Mouse (Mus musculus) neural tube, embryonic 10.5 days (tissue): ENCODE measurements at regions not wholly inside any gene's neighbourhood (a gene's known extent, or its start where the extent isn't known, plus 50 kb on each side); places are given as distances from the start of the nearest gene placed in this dataset.
A peak's percentile ranks its signal among the peaks of the same experiment; 100 is the strongest.

ENCODE experiments used
- DNase-seq: peaks from one replicate; pipeline ENCODE4 v3.0.0-alpha.2; 2017; ENCODE audit warnings: low spot score; ENCODE audit errors: extremely low spot score

DNA sequence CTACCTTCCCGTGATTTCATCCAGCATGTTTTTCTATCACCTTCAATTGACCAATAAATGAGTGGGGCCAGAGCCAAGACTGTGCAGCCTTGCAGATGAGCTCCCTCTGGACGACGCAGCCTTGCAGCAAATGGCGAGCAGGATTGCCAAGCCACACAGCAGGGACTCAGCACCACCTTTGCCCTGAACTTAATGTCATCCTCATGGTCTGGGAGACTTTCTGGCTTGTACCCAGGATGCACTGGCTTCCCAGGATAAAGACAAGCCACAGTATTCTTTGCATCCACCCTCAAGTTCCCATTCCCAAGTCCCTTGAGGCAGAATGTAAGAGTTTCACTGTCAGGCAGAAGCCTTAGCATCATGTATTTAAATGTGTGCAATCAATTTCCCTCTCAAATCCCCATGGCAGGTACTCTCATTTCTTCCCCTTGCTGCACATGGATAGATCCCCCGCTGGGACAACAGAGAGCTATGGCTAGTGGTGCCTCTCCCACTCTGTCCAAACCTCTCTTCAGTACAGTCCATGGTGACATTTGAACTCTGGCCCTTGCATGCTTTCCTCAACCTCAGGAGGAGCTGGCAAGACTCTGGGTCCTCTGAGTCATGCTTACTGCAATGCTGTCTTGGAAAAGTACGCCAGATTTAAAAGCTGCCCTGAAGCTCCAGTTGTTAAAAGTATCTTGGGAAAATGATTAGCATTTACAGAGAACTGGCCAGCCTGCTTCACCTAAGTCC is 252.2 kb upstream of the Hnrnpa3 start:
- DNase-seq, result no peak

DNA sequence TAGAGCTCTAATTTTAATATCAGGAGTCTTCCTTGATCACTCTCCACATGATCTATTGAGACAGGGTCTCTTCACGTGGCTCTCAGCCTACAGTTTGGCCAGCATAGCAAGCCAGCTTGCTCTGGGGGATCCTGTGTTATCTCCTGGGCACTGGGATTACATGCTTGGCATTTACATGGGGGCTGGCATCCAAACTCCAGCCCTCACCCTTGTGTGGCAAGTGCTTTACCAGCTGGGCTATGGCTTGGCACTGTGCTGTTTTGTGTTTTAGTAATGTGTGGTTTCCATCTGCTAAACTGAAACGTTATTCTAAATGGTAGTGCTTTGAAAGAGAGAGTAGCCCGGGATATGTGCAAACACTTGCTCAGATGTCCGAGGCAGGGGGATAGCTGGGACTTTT is 251.5 kb upstream of the Hnrnpa3 start:
- no peak for DNase-seq

DNA sequence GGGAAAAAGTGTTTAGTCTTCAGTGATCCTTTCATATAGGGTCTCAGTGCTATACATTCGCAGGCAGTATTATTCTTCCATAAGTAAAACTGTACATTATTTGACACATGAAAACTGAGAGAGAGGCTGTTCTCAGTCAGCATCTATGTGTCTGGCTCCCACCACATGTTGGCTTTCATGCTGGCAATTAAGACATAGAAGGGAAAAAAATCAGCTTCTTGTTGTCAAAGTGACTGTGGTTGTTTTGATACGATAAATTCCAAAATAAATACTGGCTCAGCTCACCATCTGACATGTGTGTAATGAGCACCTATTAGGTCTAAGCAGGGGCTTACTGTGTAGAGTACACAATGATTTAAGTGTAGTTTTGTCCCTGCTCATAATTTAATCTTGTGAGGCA is 251.0 kb upstream of the Hnrnpa3 start:
- DNase-seq, result no peak

DNA sequence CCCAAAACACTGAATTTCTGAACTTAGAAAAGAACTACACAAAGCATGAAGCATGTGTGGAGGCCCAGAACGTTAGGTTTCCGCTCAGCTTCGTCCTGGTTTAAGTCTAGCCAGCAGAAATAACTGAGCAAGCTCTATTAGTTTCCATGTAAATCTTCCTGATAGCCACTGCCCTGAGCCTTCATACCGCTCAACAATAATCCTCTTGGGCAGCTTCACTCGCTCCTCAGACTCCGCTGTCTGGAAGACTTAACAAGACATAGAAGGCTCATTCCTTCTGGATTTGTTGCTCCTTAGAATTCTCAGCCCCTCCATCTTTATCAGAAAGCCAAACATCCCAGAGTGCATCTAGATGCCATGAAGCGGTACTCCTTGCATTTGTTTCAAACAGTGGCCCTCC is 249.3 kb upstream of the Hnrnpa3 start:
- no peak for DNase-seq

DNA sequence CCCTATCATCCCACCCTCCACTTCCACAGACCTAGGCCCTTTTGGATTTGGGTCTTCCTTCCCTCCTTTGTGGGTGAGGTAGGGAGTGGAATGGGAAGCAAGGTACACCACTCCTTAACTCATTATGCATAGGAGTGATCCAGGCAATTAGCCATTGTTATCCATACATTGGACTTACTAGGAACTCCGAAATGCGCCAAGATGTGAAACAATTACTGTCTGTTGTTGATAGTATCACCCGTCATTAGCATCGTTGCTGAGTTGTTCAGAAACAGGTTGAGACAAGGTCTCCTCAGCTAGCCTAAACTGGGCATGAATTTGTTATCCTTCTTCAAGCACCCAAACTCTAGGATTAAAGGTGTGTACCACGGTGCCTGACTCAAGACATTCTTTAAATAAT is 246.3 kb upstream of the Hnrnpa3 start:
- DNase-seq, result no peak

DNA sequence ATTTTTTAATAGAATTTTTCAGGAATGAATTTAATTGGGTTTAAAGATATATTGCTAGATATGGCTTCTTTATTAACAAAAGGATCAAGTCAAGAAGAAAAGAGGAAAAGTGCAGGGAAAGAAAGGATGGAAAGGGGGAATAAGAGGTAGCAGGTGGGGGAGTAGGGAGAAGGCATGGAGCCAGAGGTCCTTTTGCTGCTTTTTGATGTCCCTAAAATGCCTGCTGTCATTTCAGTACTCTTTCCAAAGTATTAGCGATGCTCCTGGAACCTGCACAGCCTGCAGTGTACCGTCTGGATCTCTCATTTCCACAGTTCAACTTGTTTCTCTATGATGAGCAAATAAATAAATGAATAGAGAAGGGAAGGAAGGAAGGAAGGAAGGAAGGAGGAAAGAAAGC is 240.4 kb upstream of the Hnrnpa3 start:
- no peak for DNase-seq

DNA sequence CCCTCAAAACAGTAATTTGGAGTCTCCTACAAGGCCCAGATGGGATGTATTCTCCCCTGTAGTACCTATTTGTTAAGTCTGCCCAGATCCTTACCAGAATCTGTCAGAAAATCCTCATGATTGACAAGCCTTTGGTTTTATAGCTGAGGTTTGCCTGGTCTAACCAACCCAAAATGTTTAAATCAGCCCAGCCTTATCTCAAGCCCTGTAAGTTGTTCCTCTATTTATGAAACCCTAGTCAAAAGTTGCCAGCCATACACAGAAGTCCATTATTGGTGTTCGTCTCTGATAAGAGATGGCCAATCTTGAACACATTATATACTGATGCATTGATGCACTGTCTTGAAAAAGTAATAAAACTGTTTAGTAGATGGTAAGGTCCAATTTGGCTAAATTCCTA is 239.9 kb upstream of the Hnrnpa3 start:
- DNase-seq, result no peak

DNA sequence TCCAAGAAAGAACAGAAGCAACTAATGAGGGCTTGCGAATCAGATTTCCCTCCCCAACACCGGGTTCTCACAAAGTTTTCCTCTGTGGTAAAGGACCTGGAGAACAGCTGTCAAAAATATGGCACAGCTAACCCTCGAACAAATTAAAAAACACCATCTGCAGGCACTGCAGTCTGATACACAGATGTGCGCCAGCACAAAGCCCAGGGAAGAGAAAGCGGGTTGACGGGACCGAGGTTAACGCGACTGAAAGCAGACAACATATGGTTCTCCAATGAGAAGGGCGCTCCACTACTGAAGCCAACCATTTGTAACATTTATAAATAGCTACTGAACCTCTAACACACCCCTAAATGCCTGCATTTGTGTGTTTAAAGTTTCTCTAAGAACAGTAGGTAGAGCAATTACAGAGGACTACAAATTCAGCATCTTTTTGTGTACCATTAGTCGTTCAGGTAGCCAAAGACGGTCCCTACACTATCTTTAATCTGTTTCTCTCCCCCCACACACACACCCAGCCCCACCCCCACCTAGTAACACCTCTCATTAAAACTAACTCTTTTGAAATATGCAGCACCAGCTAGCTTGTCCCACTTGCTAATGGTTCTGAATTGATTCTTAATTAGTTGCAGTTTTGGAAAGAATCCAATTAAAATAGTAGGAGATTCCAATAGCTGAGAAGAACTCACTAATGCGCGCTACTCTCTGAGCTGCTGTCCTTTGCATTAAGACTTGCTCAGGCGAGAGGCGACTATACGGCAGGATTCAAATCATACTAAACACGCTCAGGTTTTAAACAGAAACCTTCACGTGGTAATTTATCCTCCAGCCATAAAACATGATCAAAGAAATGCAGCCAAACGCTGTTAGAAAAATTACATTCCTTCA is 236.0 kb upstream of the Hnrnpa3 start:
- peak; percentile 32 for DNase-seq

DNA sequence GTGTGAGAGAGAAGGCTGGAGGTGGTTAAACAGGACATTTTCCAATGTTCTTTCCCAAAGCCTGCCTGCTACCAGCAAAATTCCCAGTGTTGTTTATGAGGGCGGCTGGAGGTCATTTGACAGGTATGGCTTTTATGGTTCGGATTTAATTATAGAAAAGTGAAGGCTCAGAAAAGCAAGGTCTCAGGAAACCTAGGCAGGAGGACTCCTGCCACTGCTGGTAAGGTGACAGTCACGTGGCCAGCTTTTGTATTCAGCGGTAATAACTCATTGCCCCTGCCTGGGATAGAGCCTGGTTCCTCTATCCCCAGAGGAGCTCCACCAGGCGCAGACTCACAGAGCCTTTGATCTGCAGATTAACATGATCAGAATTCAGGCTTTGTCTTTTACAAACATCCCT is 235.2 kb upstream of the Hnrnpa3 start:
- peak; percentile 45 for DNase-seq

DNA sequence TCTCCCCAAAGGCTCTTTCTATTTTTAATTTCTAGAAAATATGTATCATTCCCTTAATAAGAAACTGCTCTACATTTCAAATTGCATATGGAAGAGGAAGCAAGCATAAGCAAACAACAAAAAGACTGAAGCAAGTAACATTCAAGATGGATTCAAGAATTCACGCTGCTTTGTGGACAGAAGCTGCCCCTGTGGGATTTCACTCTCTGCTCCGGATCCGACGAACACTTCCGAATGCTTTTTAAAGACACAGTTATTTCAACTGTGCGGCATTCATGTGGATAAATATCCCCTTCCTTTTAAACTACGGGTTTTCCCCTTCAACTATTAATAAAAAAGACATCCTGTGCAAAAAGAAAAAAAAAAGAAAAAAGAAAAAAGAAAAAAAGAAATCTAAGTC is 234.7 kb upstream of the Hnrnpa3 start:
- no peak for DNase-seq

DNA sequence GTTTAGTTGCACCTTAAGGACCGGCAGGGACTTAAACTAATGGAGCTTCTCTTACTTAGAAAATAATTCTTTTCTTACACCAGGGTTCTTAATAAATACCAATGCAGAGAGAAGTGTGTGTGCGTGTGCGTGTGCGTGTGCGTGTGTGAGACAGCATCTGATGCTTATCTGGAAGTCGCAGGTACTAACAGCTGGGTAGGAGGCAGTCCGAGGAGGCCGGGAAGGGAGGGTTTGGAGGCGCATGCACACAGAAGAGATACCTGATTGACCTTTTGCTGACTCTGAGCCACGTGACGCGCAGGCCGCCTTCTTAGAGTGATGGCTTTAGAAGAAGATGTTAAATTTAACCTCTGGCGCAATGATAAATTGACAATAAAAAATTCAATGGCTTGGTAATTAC is 234.2 kb upstream of the Hnrnpa3 start:
- peak; percentile 43 for DNase-seq

DNA sequence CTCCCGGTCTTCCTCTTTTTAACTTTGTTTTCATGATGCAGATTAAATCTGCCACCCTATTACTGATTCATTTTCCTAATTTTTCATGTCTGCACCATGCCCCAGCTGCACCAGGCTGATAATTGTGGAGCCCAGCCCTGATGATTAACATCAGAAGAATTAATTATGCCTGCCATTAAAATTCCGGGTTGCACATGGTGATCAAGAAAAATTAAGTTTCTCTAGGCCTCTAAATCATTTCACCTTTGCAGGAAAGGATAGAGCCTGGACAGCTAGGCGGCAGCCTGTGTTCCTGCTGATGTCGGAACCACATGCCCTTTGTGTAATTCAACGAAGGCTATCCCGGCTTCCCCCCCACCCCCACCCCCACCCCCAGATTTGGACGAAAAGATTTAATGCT is 233.7 kb upstream of the Hnrnpa3 start:
- peak; percentile 36 for DNase-seq

DNA sequence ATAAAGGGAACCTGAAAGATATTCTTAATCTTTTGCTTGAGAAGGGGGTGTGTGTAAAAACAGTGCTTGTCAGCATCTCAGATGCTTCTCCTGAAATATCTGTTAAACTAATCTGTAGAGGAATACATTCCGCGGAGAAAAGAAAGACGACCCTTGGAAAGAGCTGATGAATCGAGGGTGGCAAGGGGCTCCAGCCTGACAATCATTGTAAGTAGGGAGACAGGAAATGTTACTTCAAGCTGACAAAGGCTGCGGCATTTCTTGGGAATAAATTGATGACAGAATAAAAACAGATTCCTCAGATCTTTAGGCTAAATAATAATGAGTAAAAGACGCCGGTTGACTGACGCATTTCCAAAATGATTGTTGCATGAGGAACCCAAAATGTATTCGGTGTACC is 233.3 kb upstream of the Hnrnpa3 start:
- no peak for DNase-seq

DNA sequence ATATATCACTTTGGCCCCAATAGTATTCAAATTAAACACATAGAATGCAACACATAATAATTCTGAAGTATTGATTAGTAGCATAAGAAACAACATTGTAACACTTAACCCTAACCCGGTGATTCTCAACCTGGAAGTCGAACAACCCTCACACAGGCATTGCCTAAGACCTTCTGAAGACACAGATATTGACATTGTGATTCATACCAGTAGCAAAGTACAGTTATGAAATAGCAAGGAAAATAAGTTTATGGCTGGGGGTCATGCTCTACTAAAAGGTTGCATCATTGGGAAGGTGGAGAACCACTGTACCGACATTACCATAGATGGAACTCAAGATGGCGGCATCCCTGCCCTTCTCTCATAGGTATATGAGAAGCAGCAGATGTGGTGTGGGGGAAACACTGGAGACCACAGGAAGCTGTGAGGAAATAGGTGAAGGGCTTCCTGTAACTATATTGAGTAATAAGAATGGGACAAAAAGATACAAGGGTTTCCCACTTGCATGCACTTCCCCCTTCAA is 231.1 kb upstream of the Hnrnpa3 start:
- no peak for DNase-seq

DNA sequence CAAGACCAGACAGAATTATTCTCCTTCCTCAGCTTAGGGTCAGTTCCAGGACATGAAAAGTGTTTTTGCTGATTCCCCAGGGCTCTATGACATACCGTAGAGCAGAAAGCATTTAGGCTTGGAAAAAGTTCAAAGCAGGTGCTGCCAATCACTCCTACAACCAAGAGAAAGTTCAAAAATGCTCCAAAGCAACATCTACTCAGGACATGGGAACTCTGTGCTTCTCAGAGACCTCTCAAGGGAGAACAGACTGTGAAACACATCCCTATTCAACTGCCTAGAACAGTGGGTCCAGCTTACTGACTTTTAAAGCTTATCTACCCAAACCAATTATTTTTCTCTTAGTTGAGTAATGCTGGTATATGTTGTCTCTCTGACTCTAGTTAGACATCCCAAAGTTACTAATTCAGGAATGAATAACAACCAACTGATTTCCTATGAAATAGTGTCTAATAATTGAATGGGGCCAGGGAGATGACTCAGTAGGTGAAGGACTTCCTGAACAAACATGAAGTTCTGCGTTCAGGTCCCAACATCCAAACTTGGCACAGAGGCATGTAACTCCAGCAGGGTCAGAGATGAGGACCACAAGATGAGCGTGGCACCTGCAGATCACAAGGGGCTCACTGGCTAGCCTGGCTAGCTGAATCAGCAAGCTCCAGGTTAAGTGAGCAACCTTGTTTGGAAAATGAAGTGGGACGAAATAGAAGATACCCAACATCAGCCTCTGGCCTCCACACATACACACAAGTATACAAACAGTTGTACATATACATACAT is 228.7 kb upstream of the Hnrnpa3 start:
- DNase-seq, result no peak

DNA sequence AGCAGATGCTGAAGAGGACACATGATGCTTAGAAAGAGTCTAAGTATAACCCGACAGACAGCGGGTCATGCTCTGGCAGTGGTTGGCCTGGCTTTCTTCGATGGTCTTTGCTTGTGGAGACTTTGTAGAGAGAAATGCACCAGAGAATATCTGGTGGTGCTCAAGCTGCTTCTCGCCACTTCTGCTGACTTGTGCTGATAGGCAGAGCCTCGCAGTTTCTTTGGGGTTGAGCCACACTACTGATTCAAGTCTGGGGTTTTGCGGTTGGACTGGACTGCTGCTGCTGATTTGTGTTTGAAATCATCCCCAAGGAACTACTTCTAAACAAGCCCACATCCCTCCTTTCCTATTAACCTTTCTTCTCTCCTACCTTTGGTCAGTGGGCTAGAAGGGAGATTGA is 227.1 kb upstream of the Hnrnpa3 start:
- DNase-seq, result no peak

DNA sequence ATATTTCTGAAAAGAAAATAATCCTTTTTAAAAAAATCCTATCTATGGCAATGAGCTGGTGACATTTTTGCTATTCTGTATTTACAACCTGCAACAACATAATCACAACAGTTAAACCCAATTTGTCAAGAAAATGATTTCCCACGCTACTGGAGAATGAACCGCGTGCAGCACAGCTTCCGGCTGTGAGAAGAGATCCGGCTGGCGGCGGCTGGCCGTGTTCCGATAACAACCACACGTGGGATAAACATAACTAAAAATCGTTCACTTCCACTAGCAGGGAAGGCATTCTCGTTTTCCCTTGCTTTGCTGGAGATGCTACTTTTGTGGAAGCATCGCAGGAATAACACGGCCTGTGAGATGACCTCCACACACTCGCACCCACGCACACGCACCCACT is 224.5 kb upstream of the Hnrnpa3 start:
- no peak for DNase-seq

DNA sequence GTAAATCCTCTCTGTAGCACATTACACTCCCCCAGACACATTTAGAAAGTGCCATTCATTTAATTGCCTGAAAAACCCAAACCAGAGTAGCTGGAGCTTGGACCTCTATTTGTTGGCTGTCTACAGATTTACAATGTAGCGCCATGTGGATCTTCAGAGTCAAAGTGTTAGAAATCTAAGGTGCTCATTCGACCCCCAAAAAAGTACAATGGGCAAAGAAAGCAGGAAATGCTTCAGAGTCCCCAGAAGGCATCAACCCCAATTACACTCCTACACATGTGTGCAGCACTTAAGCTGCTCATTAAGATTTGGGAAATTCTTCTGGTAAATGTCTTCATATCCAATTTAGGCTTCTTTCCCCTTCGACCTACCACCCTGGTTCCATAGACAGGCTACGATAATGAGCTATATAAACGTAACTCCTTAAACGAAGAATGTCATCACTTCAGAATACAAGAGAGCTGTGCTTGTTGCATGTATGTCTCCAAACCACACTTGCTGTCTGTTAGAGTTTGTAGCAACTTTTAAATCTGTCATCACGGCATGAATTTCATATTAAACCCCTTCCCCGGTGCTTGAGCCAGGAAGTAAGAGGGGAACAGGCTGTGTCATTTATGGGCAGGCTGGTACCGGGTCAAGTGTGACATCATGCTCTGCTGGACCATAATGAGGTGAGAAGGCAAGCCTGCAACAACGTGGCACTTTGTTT is 219.4 kb upstream of the Hnrnpa3 start:
- no peak for DNase-seq

DNA sequence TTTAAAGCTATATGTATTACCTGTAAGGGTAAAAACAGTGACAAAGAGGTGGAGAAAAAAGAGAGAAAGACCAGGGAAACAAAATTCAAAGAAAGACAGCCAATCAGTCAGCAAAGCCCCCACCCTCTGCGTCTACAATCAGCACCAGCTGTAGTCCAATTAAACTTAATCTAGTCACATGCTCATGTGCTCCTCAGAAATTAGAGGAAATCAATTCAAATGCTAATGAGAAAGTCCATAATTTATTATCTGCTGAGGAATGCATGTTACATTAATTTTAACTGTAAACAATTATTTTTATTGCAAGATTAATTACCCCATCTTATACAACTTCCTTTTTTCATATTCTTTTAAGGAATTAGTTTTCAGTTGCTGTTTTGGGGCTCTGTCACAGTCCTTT is 216.4 kb upstream of the Hnrnpa3 start:
- no peak for DNase-seq

DNA sequence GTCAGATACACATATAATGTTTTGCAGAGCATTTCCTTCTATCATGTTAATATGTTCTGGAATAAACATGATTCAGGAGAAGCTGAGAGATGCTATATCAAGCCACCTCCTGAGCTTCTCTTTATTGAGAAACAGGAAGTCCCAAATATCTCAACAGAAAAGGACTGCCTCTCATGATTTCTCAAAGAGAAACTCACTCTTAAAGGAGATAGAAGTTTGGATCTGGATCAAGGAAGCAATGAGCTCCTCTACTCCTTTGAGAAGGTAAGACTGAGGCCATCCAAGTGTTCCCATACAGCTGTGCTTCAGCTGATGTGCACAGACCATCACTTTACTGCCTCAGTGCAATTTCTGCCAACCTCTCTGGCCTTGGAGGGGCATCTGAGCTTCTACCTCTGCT is 213.9 kb upstream of the Hnrnpa3 start:
- DNase-seq, result no peak

DNA sequence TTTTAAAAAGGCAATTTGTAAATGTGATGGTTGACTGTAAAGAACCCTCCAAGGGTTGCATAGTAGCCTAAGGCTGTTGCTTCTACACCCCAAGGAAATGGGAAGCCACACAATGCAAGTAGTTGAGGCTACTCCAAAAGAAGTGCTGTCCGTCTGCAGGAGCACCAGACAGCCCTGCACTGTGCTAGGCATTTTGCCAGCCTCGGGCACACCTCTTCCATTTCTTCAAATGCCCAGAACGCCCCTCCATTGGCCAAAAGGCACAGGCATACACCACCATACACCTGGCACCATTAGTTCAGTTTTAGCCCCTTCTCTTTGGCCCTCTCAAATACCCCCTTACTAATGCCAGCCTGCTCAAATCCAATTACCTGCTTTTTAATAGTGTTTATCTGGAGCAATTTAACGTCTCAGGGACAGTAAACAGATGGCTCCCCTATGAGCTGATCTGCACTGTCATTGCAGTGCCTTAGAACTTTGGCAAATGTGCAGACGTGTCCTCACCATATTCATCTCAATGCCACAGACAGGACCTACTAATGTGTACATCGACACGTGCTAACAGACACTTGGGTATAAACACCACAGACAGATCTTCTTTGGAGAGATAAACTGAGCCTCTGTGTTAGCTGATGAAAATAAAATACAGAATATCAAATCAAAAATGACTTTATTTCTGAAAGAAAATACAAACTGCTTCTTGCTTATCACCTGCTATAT is 211.9 kb upstream of the Hnrnpa3 start:
- no peak for DNase-seq
